Mouse (Mus musculus) embryonic facial prominence, embryonic 15.5 days (tissue): ENCODE data around the gene Tek. TPM values are rescaled to one million over a fixed set of nuclear protein-coding genes. Genes with fewer than 3 reads are reported as not detected.

Experiments used
- ATAC-seq: fragments of 200-750 bp; cut with Nextera tagmentation; 2 replicates; pipeline ENCODE4 v1.8.0; 2017; ENCODE audit warnings: low read depth, moderate TSS enrichment; ENCODE audit not compliant: insufficient number of reproducible peaks, low FRiP score, low TSS enrichment
- H3K27ac ChIP-seq: fragments of 300-500 bp; sonication (generic); replicated peaks from 2 replicates; pipeline ENCODE4 v1.5.1; 2015; ENCODE audit warnings: mild to moderate bottlenecking, inconsistent platforms
- H3K27me3 ChIP-seq: fragments of 300-500 bp; sonication (generic); 2 replicates; pipeline ENCODE4 v1.6.1; 2015; ENCODE audit warnings: inconsistent platforms
- H3K36me3 ChIP-seq: fragments of 300-500 bp; sonication (generic); 2 replicates; pipeline ENCODE4 v1.6.1; 2015; ENCODE audit warnings: mild to moderate bottlenecking, inconsistent platforms
- H3K4me1 ChIP-seq: fragments of 300-500 bp; sonication (generic); 2 replicates; pipeline ENCODE4 v1.6.1; 2015; ENCODE audit warnings: inconsistent platforms
- H3K4me2 ChIP-seq: fragments of 300-500 bp; sonication (generic); replicated peaks from 2 replicates; pipeline ENCODE4 v1.6.1; 2015; ENCODE audit warnings: mild to moderate bottlenecking, inconsistent platforms
- H3K4me3 ChIP-seq: fragments of 300-500 bp; sonication (generic); replicated peaks from 2 replicates; pipeline ENCODE4 v1.5.1; 2015; ENCODE audit warnings: mild to moderate bottlenecking, inconsistent platforms
- H3K9ac ChIP-seq: fragments of 300-500 bp; sonication (generic); 2 replicates; pipeline ENCODE4 v1.6.1; 2015; ENCODE audit warnings: inconsistent platforms
- H3K9me3 ChIP-seq: fragments of 300-500 bp; sonication (generic); replicated peaks from 2 replicates; pipeline ENCODE4 v1.6.1; 2016; ENCODE audit warnings: inconsistent platforms
- WGBS: fragments of 180-500 bp; shearing (Covaris S2); methylation state at CpG from one replicate; pipeline ENCODE4 v1.1.7; 2015; 5-methylcytosine and 5-hydroxymethylcytosine counted together
- polyA plus RNA-seq: library from polyadenylated mRNA; unstranded; fragments of >200 nt; fragmentation: Nextera tagmentation; extraction: Ambion mirVana; gene quantifications from 2 replicates; pipeline ENCODE4 v1.2.1, GENCODE M21; 2015

Gene Tek
- polyA plus RNA-seq, 1 experiment from 2014 or later: 13.1 TPM

- no peak for ATAC-seq
- no peaks in the 10 kb centered on the region for H3K9me3 ChIP-seq
- no peak overlapping the region for H3K4me2 ChIP-seq
- H3K4me1 ChIP-seq: no peaks in the 10 kb centered on the region
- H3K27ac ChIP-seq: no peak overlapping the region
- H3K27me3 ChIP-seq: no peaks in the 10 kb centered on the region
- no peaks in the 10 kb centered on the region for H3K36me3 ChIP-seq
- no peak overlapping the region for H3K4me3 ChIP-seq
- WGBS: 50% methylated on average over 1 of the region's 1 CpGs
- H3K9ac ChIP-seq: no peak overlapping the region
Measured at GRCm38 (mm10) chr4:94810616-94811015, 71.5 kb downstream of the Tek start.

- Histone ChIP-seq H3K9ac (no peak overlapping the region), H3K36me3 (no peaks in the 10 kb centered on the region), H3K4me2 (no peak overlapping the region), H3K9me3 (no peaks in the 10 kb centered on the region), H3K27me3 (no peaks in the 10 kb centered on the region), H3K27ac (no peak overlapping the region), H3K4me3 (no peak overlapping the region), H3K4me1 (no peaks in the 10 kb centered on the region)
- 73% methylated on average over 1 of the region's 1 CpGs for WGBS
- ATAC-seq: no peak
Measured at GRCm38 (mm10) chr4:94826891-94827290, 87.8 kb downstream of the Tek start.

GRCm38 (mm10) chr4:94827429-94827828 is 88.3 kb downstream of the Tek start:
- no peaks in the 10 kb centered on the region for H3K27me3 ChIP-seq
- no peak overlapping the region for H3K4me3 ChIP-seq
- H3K9ac ChIP-seq: no peak overlapping the region
- no peaks in the 10 kb centered on the region for H3K4me1 ChIP-seq
- no peaks in the 10 kb centered on the region for H3K36me3 ChIP-seq
- no peaks in the 10 kb centered on the region for H3K9me3 ChIP-seq
- H3K4me2 ChIP-seq: no peak overlapping the region
- no peak for ATAC-seq
- H3K27ac ChIP-seq: no peak overlapping the region
- 31% methylated on average over 5 of the region's 5 CpGs for WGBS

- WGBS: 68% methylated on average over 6 of the region's 6 CpGs
- H3K9ac ChIP-seq: no peak overlapping the region
- H3K4me2 ChIP-seq: no peak overlapping the region
- no peaks in the 10 kb centered on the region for H3K27me3 ChIP-seq
- no peaks in the 10 kb centered on the region for H3K36me3 ChIP-seq
- H3K27ac ChIP-seq: no peak overlapping the region
- H3K4me3 ChIP-seq: no peak overlapping the region
- ATAC-seq: no peak
- no peaks in the 10 kb centered on the region for H3K4me1 ChIP-seq
- H3K9me3 ChIP-seq: no peaks in the 10 kb centered on the region
Measured at GRCm38 (mm10) chr4:94829924-94830386, 90.9 kb downstream of the Tek start.

GRCm38 (mm10) chr4:94837061-94837460 is 98.0 kb downstream of the Tek start:
- Histone ChIP-seq H3K4me1 (no peaks in the 10 kb centered on the region), H3K4me3 (no peak overlapping the region), H3K27me3 (no peaks in the 10 kb centered on the region), H3K9ac (no peak overlapping the region), H3K9me3 (no peaks in the 10 kb centered on the region), H3K4me2 (no peak overlapping the region), H3K36me3 (no peaks in the 10 kb centered on the region), H3K27ac (no peak overlapping the region)
- ATAC-seq: no peak
- WGBS: 71% methylated on average over 7 of the region's 7 CpGs

GRCm38 (mm10) chr4:94853301-94853700 is 114.2 kb downstream of the Tek start:
- no peak for ATAC-seq
- H3K4me3 ChIP-seq: no peak overlapping the region
- H3K36me3 ChIP-seq: no peaks in the 10 kb centered on the region
- H3K27me3 ChIP-seq: no peaks in the 10 kb centered on the region
- 88% methylated on average over 7 of the region's 7 CpGs for WGBS
- no peak overlapping the region for H3K9ac ChIP-seq
- no peaks in the 10 kb centered on the region for H3K9me3 ChIP-seq
- H3K4me2 ChIP-seq: no peak overlapping the region
- no peaks in the 10 kb centered on the region for H3K4me1 ChIP-seq
- no peak overlapping the region for H3K27ac ChIP-seq

- Histone ChIP-seq H3K9ac (no peak overlapping the region), H3K4me2 (no peak overlapping the region), H3K27ac (no peak overlapping the region), H3K27me3 (no peaks in the 10 kb centered on the region), H3K36me3 (no peaks in the 10 kb centered on the region), H3K4me3 (no peak overlapping the region), H3K4me1 (no peaks in the 10 kb centered on the region), H3K9me3 (no peaks in the 10 kb centered on the region)
- 78% methylated on average over 3 of the region's 3 CpGs for WGBS
- ATAC-seq: no peak
Measured at GRCm38 (mm10) chr4:94854270-94854669, 115.2 kb downstream of the Tek start.

- Histone ChIP-seq H3K27me3 (no peaks in the 10 kb centered on the region), H3K9ac (no peak overlapping the region), H3K4me3 (no peak overlapping the region), H3K27ac (no peak overlapping the region), H3K9me3 (no peaks in the 10 kb centered on the region), H3K36me3 (no peaks in the 10 kb centered on the region), H3K4me2 (no peak overlapping the region), H3K4me1 (no peaks in the 10 kb centered on the region)
- no peak for ATAC-seq
- 60% methylated on average over 3 of the region's 3 CpGs for WGBS
Measured at GRCm38 (mm10) chr4:94855201-94855600, 116.1 kb downstream of the Tek start.

GRCm38 (mm10) chr4:94900744-94901143 is 161.7 kb downstream of the Tek start:
- Histone ChIP-seq H3K9me3 (no peaks in the 10 kb centered on the region), H3K4me2 (no peak overlapping the region), H3K4me1 (no peaks in the 10 kb centered on the region), H3K4me3 (no peak overlapping the region), H3K27ac (no peak overlapping the region), H3K9ac (no peak overlapping the region), H3K27me3 (no peaks in the 10 kb centered on the region), H3K36me3 (no peaks in the 10 kb centered on the region)
- 23% methylated on average over 2 of the region's 2 CpGs for WGBS
- ATAC-seq: no peak

- H3K4me2 ChIP-seq: no peak overlapping the region
- no peak overlapping the region for H3K27ac ChIP-seq
- H3K9me3 ChIP-seq: no peaks in the 10 kb centered on the region
- no peak overlapping the region for H3K9ac ChIP-seq
- no peaks in the 10 kb centered on the region for H3K36me3 ChIP-seq
- no peak overlapping the region for H3K4me3 ChIP-seq
- no peaks in the 10 kb centered on the region for H3K4me1 ChIP-seq
- ATAC-seq: no peak
- WGBS: 54% methylated on average over 3 of the region's 3 CpGs
- no peaks in the 10 kb centered on the region for H3K27me3 ChIP-seq
Measured at GRCm38 (mm10) chr4:94901780-94902179, 162.7 kb downstream of the Tek start.
